Mouse (Mus musculus): ENCODE measurements around the gene Sik3. TPM values are rescaled to one million over a fixed set of nuclear protein-coding genes. Genes with fewer than 3 reads are reported as not detected.
"Not testable (repeated sequence)": the region's sequence is repeated elsewhere in the genome, so short reads cannot be mapped to it uniquely, and the experiment has no call there.

Sik3 gene
- total RNA-seq, 2 experiments from 2014 or later = 50.2 to 55.1 TPM

DNA sequence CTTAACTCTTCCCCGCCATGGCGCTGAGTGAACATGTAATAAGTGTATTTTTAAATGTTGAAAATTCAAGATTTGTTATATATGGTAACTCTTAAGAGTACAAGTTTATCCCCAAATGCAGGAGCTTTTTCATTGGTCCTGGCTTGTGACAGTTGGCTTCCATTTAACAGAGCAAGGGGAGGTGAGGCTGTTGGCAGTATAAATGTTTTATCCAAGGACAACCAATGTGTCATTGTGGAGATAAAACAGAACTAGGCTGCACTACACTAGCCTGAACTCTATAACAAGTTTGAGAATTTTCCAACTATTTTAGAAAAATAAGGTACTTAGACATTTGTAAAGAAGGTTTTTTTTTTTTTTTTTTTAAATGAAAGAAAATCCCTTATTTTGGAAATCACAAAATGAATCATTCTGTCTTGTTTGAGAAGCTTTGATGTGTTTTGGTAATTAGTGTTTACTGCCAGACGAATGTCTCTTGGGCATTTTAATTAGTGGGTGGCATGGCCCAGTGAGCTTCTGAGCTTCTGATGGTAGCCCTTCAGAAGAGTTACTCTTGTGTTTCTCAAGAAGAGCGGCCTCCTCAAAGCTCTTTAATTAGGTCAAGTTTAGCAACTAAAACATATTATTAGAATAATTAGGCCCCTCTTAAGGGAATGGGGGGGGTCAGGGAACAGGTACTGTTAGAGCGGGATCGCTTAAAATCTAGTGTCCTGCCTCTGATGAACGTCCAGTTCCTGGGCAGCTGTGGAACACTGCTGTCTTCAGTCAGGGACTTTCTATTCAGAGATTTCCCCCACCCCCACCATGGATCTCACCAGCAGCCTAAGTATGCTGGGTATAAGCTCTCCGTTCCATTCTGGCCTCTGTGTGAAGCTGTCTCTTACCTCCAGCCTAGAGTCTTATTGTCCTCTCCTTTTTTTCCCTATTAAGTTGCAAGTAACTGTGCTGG lies 139.7 kb downstream of the Sik3 start:
- no peak for DNase-seq

GRCm38 (mm10) chr9:46154469-46154868 lies 141.8 kb downstream of the Sik3 start:
- no peak for DNase-seq

- DNase-seq = no peak
Measured at GRCm38 (mm10) chr9:46155026-46155425, 142.4 kb downstream of the Sik3 start.

DNA sequence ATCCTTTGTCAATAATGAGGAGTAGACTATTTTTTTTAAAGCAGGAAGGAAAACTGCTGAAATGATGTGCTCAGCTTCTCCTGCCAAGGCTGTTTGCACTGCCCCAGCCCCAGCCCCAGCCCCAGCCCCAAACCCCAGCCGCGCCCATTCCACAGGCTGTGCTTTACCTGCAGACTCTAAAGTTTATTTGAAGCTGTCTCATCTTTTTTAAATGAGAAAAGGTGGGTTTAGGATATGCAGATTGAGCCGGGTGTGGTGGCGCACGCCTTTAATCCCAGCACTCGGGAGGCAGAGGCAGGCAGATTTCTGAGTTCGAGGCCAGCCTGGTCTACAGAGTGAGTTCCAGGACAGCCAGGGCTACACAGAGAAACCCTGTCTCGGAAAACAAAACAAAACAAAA lies 143.2 kb downstream of the Sik3 start:
- DNase-seq = not testable (repeated sequence)

DNA sequence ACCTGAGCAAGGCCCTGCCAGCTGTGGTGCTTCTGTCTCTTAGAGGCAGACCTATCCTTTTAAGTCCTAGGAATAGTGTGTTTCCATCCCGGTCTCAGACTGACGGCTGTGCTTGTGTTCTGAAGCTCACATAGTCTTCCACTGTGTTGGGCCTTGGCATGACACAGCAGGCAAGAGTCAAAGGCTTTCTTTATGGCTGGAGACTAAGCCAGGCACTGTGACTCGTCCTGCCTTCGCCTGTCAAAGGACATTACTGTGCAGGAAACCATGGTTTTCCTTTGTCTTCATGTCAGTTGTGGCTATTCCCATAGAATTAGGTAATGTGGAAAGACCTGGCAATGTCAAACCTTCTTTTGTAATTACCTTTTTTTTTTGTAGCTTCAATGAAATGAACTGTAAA lies 144.1 kb downstream of the Sik3 start:
- no peak for DNase-seq

- DNase-seq = no peak
Measured at GRCm38 (mm10) chr9:46158273-46158813, 145.7 kb downstream of the Sik3 start.

DNA sequence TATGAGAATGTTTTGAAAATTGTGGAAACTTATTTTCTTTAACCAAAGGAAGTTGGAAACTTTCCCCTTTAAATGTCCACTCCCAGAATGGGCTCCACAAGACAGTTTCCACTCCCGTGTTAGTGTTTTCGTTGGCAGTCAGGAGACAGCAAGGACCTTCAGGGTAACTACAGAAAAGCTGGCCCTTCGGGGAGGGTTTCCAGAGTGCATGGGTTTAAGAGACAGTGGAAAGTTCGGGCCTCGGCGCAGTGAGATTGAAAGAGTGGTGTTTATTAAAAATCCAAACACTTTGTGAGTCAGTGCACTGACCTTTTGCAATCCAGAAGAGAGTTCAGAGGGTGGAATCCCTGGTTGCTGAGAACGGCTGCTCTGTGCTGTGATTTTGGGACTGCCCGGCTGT lies 150.8 kb downstream of the Sik3 start:
- DNase-seq = peak; percentile 34

- DNase-seq = no peak
Measured at GRCm38 (mm10) chr9:46168802-46169201, 156.2 kb downstream of the Sik3 start.

GRCm38 (mm10) chr9:46172251-46172650 lies 159.6 kb downstream of the Sik3 start:
- no peak for DNase-seq

- DNase-seq = no peak
Measured at GRCm38 (mm10) chr9:46172953-46173352, 160.3 kb downstream of the Sik3 start.

DNA sequence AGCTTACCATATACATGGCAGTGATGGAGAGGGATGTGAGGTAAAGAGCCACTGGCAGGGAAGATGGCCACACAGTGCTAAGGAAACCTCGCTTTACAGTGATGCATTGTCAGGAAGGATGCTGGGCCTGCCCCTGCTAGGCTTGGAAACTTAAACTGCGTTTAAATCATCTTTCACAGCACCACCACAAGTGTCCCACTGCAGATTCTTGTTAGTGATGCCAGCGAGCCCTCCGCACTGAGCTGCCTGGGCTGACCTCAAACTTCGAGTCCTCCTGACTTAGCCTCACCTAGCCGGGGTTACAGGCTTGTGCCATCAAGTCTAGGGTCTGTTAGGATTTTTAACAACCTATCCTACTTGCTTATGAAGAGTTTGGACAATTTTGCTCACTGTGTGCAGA lies 161.3 kb downstream of the Sik3 start:
- no peak for DNase-seq

- DNase-seq = no peak
Measured at GRCm38 (mm10) chr9:46174770-46175294, 162.2 kb downstream of the Sik3 start.

DNA sequence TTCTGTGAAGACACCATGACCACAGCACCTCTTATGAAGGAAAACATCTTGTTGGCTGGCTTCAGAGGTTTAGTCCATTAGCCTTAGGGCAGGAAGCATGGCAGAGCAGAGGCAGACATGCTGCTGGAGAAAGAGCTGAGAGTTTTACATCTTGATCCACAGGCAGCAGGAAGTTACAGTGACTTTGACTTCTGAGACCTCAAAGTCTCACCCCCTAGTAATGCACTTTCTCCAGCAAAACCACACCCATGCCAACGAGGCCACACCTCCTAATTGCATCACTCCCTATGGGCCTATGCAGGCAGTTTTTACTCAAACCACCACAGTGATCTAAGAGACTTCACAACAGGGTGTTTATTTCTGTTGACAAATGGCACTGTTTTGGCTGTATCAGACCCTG lies 162.7 kb downstream of the Sik3 start:
- peak; percentile 55 for DNase-seq

GRCm38 (mm10) chr9:46175938-46176375 lies 163.3 kb downstream of the Sik3 start:
- DNase-seq = no peak

DNA sequence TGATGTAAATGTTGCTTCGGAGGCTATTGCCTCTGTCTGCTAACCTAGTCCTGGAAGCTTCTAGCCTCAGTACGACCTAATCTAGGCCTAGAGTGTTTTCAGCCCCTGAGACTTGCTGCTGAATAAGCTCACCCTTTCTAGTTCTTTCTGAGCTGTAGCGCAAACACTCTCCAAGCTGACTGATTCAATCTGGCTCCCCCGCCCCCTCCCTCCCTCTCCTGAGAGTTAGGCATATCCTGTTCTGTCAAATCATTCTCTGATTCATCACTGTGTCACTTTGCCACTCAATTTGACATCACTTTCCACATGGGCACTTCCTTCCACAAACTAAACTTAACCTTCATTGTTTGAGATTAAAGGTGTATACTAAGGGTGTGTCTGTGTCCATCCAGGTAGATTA lies 164.0 kb downstream of the Sik3 start:
- no peak for DNase-seq

GRCm38 (mm10) chr9:46178595-46178994 lies 166.0 kb downstream of the Sik3 start:
- DNase-seq = no peak

DNA sequence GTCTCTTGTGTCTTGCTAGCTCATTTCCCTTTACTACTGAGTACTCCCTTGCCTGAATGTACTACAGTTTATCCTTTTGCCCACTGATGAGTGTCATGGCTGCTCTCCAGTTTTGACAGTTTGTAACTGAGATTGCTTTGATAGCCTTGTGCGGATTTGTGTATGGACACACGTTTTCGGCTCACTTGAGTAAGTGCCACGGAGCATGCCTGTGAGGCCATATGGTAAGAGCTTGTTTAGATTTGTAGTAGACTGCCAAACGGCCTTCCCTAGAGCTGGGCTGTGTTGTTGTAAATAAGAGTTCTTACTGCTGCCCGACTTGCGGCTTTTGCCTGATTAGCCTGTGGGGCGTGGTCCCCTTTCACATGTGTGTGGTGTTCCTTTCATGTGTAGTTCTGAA lies 168.7 kb downstream of the Sik3 start:
- no peak for DNase-seq

- DNase-seq = no peak
Measured at GRCm38 (mm10) chr9:46184542-46184941, 171.9 kb downstream of the Sik3 start.

DNA sequence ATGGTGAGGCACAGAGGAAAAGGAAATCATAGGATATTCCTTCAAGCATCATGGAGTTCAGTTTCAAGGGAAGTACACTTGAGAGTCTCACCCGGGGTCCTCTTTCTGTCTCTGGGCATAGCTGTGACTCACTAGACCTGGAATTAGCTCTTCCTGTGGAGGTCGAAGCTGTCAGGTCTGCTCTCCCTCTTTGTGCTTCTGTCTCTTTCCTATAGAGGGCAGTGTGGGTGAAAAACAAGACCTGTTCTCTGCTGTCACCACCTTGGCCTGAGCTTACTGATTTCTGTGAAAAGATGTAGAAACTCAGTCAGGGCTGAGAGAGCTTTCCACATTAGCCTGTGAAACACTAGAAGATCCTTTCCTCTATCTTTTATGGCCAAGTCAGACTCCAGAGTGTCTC lies 172.6 kb downstream of the Sik3 start:
- DNase-seq = peak; percentile 47

DNA sequence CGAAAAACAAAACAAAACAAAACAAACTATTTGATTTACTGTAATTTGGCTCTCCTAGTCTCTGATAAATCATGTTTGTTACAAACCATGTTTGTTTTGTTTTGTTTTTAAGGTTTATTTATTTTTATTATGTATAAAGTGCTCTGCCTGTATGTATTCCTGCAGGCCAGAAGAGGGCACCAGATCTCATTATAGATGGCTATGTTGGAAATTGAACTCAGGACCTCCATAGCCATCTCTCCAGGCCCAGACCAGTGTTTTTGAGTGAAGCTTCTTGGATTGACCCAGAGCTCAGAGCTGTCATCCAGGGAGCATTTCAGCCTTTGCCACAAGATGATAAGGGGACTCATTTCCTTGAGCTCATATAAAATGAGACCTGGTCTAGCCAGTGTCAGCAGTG lies 173.8 kb downstream of the Sik3 start:
- DNase-seq = no peak

DNA sequence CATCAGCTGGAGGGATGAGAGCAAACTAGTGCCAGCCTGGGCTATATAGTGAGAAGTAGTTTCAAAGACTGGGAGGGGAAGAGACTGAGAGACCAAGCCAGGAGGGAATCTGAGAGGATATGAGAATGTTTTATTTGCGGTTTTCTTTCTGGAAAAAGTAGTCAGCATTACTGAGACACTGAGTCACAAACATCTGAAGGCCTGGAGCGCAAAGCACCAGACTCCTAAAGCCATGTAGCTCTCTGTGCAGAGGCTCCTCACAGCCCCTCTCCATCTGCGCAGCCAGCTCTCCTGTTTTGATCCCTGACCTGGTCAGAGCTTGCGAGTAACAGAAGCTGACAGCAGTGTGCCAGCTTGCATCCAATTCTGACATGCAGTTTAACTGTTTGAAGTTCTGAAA lies 175.8 kb downstream of the Sik3 start:
- no peak for DNase-seq

GRCm38 (mm10) chr9:46188956-46189355 lies 176.3 kb downstream of the Sik3 start:
- no peak for DNase-seq

DNA sequence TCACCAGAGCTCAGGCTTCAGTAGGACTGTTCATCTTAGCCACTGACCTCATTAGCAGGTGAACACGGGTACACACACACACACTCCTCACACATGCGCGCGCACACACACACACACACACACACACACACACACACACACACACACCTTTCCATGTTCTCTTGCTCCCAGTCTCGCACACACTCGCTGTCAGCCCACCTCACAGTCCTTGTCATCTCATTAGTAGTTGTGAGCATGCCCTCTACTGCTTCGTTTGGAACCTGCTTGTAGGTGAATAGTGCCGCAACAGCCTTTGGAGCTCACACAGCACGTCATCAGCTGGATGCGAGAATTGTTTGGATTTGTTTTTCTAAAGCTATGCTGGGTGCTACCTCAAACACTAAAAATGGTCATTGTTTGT lies 176.8 kb downstream of the Sik3 start:
- DNase-seq = no peak

DNA sequence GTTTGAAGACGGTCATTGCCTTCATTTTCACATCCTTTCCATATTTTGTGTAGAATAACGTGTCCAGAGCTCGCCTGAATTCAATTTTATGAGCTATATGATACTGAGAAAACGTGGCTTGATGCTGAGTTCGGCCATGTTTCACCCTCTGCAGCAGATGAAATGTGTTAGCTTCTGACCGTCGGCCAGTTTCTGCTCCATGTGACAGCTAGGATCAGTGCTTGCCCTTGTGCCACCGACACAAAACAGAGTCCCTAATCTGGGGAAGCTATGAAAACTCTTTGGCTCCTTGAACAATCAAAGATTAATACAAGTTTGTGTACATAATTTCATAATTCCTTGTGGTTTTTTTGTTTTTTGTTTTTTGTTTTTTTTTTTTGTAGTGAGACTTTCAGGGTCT lies 178.6 kb downstream of the Sik3 start:
- no peak for DNase-seq
